Mouse (Mus musculus): ENCODE results near the gene Selenbp1.

Gene Selenbp1

GRCm38 (mm10) chr3:94974528-94975422 lies 41.9 kb downstream of the Selenbp1 start, which contains the start of gene Pi4kb:
TSS of gene Pi4kb (plus strand) at chr3:94974731.
- DNase-seq (ENCODE audit: low spot score in 2 of 2): peak; percentile 91 to 95

DNA sequence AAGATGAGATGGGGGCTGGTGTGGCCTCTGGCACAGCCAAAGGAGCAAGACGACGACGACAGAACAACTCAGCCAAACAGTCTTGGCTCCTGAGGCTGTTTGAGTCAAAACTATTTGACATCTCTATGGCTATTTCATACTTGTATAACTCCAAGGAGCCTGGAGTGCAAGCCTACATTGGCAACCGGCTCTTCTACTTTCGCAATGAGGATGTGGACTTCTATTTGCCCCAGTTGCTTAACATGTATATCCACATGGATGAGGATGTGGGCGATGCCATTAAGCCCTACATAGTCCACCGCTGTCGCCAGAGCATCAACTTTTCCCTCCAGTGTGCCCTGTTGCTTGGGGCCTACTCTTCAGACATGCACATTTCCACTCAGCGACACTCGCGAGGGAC lies 51.5 kb downstream of the Selenbp1 start:
- DNase-seq (ENCODE audit: low spot score in 2 of 2): no peak

- DNase-seq (ENCODE audit: low spot score in 2 of 2): no peak
Observed at GRCm38 (mm10) chr3:94985513-94985912, 52.7 kb downstream of the Selenbp1 start.

GRCm38 (mm10) chr3:94987578-94987977 lies 54.7 kb downstream of the Selenbp1 start:
- no peak for DNase-seq (ENCODE audit: low spot score in 2 of 2)

DNA sequence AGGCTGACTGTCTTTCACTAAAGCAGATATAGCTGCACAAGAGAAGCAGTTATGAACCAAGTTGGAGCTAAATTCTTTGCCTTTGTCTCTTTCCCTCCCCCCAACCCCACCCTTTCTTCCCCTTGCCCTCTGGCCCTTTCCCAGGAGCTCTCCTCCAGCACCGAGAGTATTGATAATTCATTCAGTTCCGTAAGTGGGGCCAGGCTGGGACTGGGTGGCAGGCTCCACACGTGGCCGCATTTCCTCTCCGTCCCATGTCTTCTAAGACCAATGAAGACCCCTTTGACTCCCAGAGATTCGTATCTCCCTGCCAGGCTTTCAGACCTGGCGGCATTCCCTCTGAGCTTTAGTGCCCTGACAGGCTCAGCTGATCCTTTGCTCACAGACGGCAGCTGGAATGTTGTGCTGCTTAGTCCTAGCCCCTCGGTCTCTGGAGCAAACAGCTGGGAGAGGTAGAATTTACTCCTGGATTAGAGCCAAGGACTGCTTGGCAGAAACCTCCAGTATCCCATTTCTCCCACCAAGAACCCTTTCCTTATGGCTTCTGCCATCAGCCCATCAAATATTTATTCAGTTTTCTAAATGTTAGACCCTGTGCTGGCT lies 56.4 kb downstream of the Selenbp1 start:
- no peak for DNase-seq (ENCODE audit: low spot score in 2 of 2)
